Mouse (Mus musculus): ENCODE results near the gene Tmem30b. TPM values are rescaled to one million over a fixed set of nuclear protein-coding genes. Genes with fewer than 3 reads are reported as not detected.

Gene Tmem30b
- total RNA-seq, 1 experiment from 2014 or later: not detected

DNA sequence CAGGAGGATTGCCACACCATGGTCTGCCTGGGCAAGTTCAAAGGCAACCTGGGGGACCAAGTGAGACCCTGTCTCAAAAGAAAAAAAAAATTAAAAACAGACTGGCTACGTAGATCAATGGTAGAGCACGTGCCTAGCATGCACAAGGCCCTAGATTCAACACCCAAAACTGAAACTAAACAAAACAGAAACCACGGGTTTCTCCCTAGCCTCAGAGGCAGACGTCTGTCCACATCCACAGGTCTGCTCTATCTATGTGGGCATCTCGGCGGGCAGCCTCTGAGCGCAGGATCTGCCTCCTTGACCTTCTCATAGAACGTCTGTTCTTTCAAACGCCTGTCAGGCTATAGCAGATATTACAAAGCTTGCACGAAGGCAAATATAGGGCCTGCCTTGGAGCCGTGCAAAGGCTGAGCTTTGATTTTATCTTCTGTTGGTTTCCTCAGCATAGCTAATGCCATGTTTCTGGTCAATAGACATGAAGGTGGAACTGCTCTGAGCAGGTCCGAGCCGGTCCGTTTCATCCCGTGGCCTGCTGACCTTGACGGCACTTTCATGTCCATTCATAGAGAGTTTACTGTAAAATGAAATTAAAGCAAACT lies 52.2 kb downstream of the Tmem30b start:
- ATAC-seq (replicated peaks in 1 of 2; ENCODE audit: insufficient read depth in 1 of 2, low FRiP score in 2 of 2, low TSS enrichment in 1 of 2, low read depth in 1 of 2, poor library complexity in 2 of 2, severe bottlenecking in 2 of 2): no peak

Other genes starting within 250 kb of the Tmem30b start
- 36.1 and 42.8 TPM in 2 replicates for gene Prkch, start 38.4 kb upstream of the Tmem30b start, total RNA-seq (2017)